Mouse (Mus musculus): ENCODE results near the gene Adam15. TPM values are rescaled to one million over a fixed set of nuclear protein-coding genes. Genes with fewer than 3 reads are reported as not detected.

Gene Adam15
- total RNA-seq, 1 experiment from 2014 or later, result 28.9 TPM

- peak; percentile 37; the same call in 1 of the 2 replicates for ATAC-seq (ENCODE audit: extremely low read depth, insufficient number of reproducible peaks, low FRiP score, poor library complexity, severe bottlenecking)
Measured at GRCm38 (mm10) chr3:89315195-89315929, 34.4 kb downstream of the Adam15 start.

- no peak for ATAC-seq (ENCODE audit: extremely low read depth, insufficient number of reproducible peaks, low FRiP score, poor library complexity, severe bottlenecking)
Measured at GRCm38 (mm10) chr3:89314791-89315190, 35.0 kb downstream of the Adam15 start.

GRCm38 (mm10) chr3:89314340-89314739, 35.5 kb downstream of the Adam15 start:
- ATAC-seq (ENCODE audit: extremely low read depth, insufficient number of reproducible peaks, low FRiP score, poor library complexity, severe bottlenecking), result no peak

GRCm38 (mm10) chr3:89308089-89308488, 41.7 kb downstream of the Adam15 start:
- peak; percentile 82 for ATAC-seq (ENCODE audit: extremely low read depth, insufficient number of reproducible peaks, low FRiP score, poor library complexity, severe bottlenecking)

- no peak for ATAC-seq (ENCODE audit: extremely low read depth, insufficient number of reproducible peaks, low FRiP score, poor library complexity, severe bottlenecking)
Measured at GRCm38 (mm10) chr3:89305551-89306325, 44.1 kb downstream of the Adam15 start.

GRCm38 (mm10) chr3:89305105-89305504, 44.7 kb downstream of the Adam15 start:
- ATAC-seq (ENCODE audit: extremely low read depth, insufficient number of reproducible peaks, low FRiP score, poor library complexity, severe bottlenecking), result no peak

GRCm38 (mm10) chr3:89304440-89304839, 45.4 kb downstream of the Adam15 start:
- ATAC-seq (ENCODE audit: extremely low read depth, insufficient number of reproducible peaks, low FRiP score, poor library complexity, severe bottlenecking), result no peak

- no peak for ATAC-seq (ENCODE audit: extremely low read depth, insufficient number of reproducible peaks, low FRiP score, poor library complexity, severe bottlenecking)
Measured at GRCm38 (mm10) chr3:89300514-89300913, 49.3 kb downstream of the Adam15 start.

GRCm38 (mm10) chr3:89300071-89300470, 49.7 kb downstream of the Adam15 start:
- ATAC-seq (ENCODE audit: extremely low read depth, insufficient number of reproducible peaks, low FRiP score, poor library complexity, severe bottlenecking), result no peak

GRCm38 (mm10) chr3:89299499-89299898, 50.3 kb downstream of the Adam15 start:
- peak; percentile 27; the same call in 1 of the 2 replicates for ATAC-seq (ENCODE audit: extremely low read depth, insufficient number of reproducible peaks, low FRiP score, poor library complexity, severe bottlenecking)

- ATAC-seq (ENCODE audit: extremely low read depth, insufficient number of reproducible peaks, low FRiP score, poor library complexity, severe bottlenecking), result no peak
Measured at GRCm38 (mm10) chr3:89298908-89299307, 50.9 kb downstream of the Adam15 start.

GRCm38 (mm10) chr3:89296761-89297396, 52.9 kb downstream of the Adam15 start:
- ATAC-seq (ENCODE audit: extremely low read depth, insufficient number of reproducible peaks, low FRiP score, poor library complexity, severe bottlenecking), result no peak

GRCm38 (mm10) chr3:89295685-89296230, 54.0 kb downstream of the Adam15 start:
- ATAC-seq (ENCODE audit: extremely low read depth, insufficient number of reproducible peaks, low FRiP score, poor library complexity, severe bottlenecking), result no peak

- ATAC-seq (ENCODE audit: extremely low read depth, insufficient number of reproducible peaks, low FRiP score, poor library complexity, severe bottlenecking), result no peak
Measured at GRCm38 (mm10) chr3:89294195-89294594, 55.6 kb downstream of the Adam15 start.

GRCm38 (mm10) chr3:89293247-89293918, 56.4 kb downstream of the Adam15 start:
- no peak for ATAC-seq (ENCODE audit: extremely low read depth, insufficient number of reproducible peaks, low FRiP score, poor library complexity, severe bottlenecking)

GRCm38 (mm10) chr3:89292303-89292702, 57.5 kb downstream of the Adam15 start:
- no peak for ATAC-seq (ENCODE audit: extremely low read depth, insufficient number of reproducible peaks, low FRiP score, poor library complexity, severe bottlenecking)

- ATAC-seq (ENCODE audit: extremely low read depth, insufficient number of reproducible peaks, low FRiP score, poor library complexity, severe bottlenecking), result no peak
Measured at GRCm38 (mm10) chr3:89291874-89292273, 57.9 kb downstream of the Adam15 start.
